In the genomic region with DNA sequence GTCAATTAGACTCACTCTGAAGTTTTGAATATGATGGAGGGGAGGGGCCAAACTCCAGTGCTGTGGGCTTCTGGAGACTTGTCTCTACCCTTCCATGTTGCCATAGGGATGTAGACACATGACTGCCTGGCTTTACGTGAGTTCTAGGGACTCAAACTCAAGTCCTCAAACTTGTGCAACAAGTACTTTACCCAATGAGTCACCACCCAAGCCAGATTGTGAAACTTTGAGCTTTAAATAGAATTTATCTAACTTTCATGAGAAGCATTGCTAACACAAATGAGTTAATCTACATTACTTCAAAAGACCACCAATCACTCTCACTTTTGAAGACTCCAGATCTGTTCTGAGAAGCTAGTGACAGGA, we compare ENCODE assay signal across 15 mouse cellular contexts. TPM values are rescaled to one million over a fixed set of nuclear protein-coding genes. Genes with fewer than 3 reads are reported as not detected.
DNase-seq lines count a peak whose midpoint lies in the region; ATAC-seq and TF ChIP-seq lines count a peak whose summit lies in the region.
"Had no signal": no experiment of that assay in that cellular context is flagged by ENCODE, and none has a peak within 500 bp of the region (broad histone marks: within the 10 kb centered on the region; RNA-seq: fewer than 3 reads in every experiment).

No protein-coding gene starts in this region.

- ATAC-seq in heart, embryonic 15.5 days (replicated peaks; ENCODE audit: insufficient number of reproducible peaks, insufficient read depth, low FRiP score, low read depth): peak; percentile 69; the same call in 1 of the 2 replicates
- ATAC-seq: forebrain, embryonic 14.5 days; hindbrain, embryonic 16.5 days had no signal

- H3K4me2 ChIP-seq in heart, embryonic 15.5 days: no peak overlapping the region
- H3K4me2 ChIP-seq: embryonic facial prominence, embryonic 12.5 days had no signal

- H3ac ChIP-seq in C2C12 (ENCODE audit: control insufficient read depth, insufficient read length, low read depth): no peak overlapping the region

- WGBS in heart, embryonic 15.5 days: 51% methylated on average over 1 of the region's 1 CpGs
- WGBS in macrophage (ENCODE audit: missing documents): 0% methylated on average over 1 of the region's 1 CpGs

- peak overlapping the region; percentile 43 for H3K27ac ChIP-seq in heart, embryonic 15.5 days
- H3K27ac ChIP-seq in macrophage: peak overlapping the region; percentile 63
- H3K27ac ChIP-seq in left cerebral cortex, adult 2 months: no peak overlapping the region
- H3K27ac ChIP-seq: embryonic facial prominence, embryonic 12.5 days; kidney, postnatal 0 days had no signal

- no peak for DNase-seq in heart, postnatal 25 days (ENCODE audit: low spot score)
- peak; percentile 20 for DNase-seq in c-Kit-positive CD71-negative TER-119-negative erythroid progenitor cells, embryonic 14.5 days (ENCODE audit: low read depth)
- no peak for DNase-seq in neural tube, embryonic 10.5 days (ENCODE audit: extremely low spot score, low spot score)
- DNase-seq in spleen, adult 18-20 months: no peak
- no peak for DNase-seq in left cerebral cortex, adult 2 months (ENCODE audit: extremely low spot score in 1 of 2, low spot score in 2 of 2)
- DNase-seq: cerebellum, postnatal 10 days; gastrocnemius, postnatal 25 days had no signal

- H3K9me3 ChIP-seq in heart, embryonic 15.5 days (replicated peaks): no peaks in the 10 kb centered on the region
- H3K9me3 ChIP-seq: embryonic facial prominence, embryonic 12.5 days; megakaryocyte, embryonic 14.5 days had no signal

- no peaks in the 10 kb centered on the region for H3K79me3 ChIP-seq in C2C12 (ENCODE audit: low read depth)

- no peaks in the 10 kb centered on the region for H3K27me3 ChIP-seq in heart, embryonic 15.5 days
- no peaks in the 10 kb centered on the region for H3K27me3 ChIP-seq in C2C12 (ENCODE audit: control insufficient read depth, insufficient read depth, insufficient read length)
- H3K27me3 ChIP-seq: embryonic facial prominence, embryonic 12.5 days; megakaryocyte, embryonic 14.5 days had no signal

- H3K4me3 ChIP-seq in heart, embryonic 15.5 days: no peak overlapping the region
- no peak overlapping the region for H3K4me3 ChIP-seq in C2C12 (ENCODE audit: insufficient read depth, poor library complexity, severe bottlenecking)
- no peak overlapping the region for H3K4me3 ChIP-seq in macrophage (ENCODE audit: inconsistent target)
- no peak overlapping the region for H3K4me3 ChIP-seq in left cerebral cortex, adult 2 months
- H3K4me3 ChIP-seq: embryonic facial prominence, embryonic 12.5 days; megakaryocyte, embryonic 14.5 days had no signal

- H3K79me2 ChIP-seq in C2C12 (ENCODE audit: control insufficient read depth, insufficient read depth) (no peaks in the 10 kb centered on the region), macrophage (ENCODE audit: inconsistent target) (peaks cover 31% of the 10 kb centered on the region)

- TF ChIP-seq CTCF in C2C12 (IDR thresholded peaks at IDR 0.05; ENCODE audit: control insufficient read depth, insufficient read depth, insufficient read length): no peak
- no peak for TF ChIP-seq CTCF in left cerebral cortex, adult 2 months (IDR thresholded peaks at IDR 0.05)

- H3K36me3 ChIP-seq in heart, embryonic 15.5 days: peaks cover 8% of the 10 kb centered on the region; the same call in 1 of the 2 replicates
- H3K36me3 ChIP-seq in C2C12 (ENCODE audit: control insufficient read depth, insufficient read depth): peaks cover 12% of the 10 kb centered on the region
- peaks cover 10% of the 10 kb centered on the region; the same call in 1 of the 2 replicates for H3K36me3 ChIP-seq in macrophage (ENCODE audit: inconsistent target)

- H3K4me1 ChIP-seq in heart, embryonic 15.5 days (replicated peaks): peaks cover 6% of the 10 kb centered on the region; the same call in 1 of the 2 replicates
- H3K4me1 ChIP-seq: embryonic facial prominence, embryonic 12.5 days had no signal

- intact Hi-C loops in heart, postnatal 25 days (cut with DNase I): no loop called here
- intact Hi-C loops in left cerebral cortex, adult 2 months (cut with DNase I): no loop called here

- H3K9ac ChIP-seq in heart, embryonic 15.5 days: no peak overlapping the region
- H3K9ac ChIP-seq: embryonic facial prominence, embryonic 12.5 days had no signal

TF ChIP-seq in C2C12, 6 proteins besides CTCF, POLR2A, EP300 and RAD21:
- TF ChIP-seq MAX (IDR thresholded peaks at IDR 0.05) (no peak), CEBPB (IDR thresholded peaks at IDR 0.05; ENCODE audit: low read depth) (peak; percentile 69)

RNA-seq across cellular contexts. Expression of a gene that starts 14.2 kb away (rescaled TPM):
- 21.6 and 26.3 TPM in 2 replicates for polyA plus RNA-seq in heart, embryonic 15.5 days (2015; fragmentation: Nextera tagmentation; extraction: Ambion mirVana)
- 10 to 100 TPM; 39.2 to 48.4 TPM for total RNA-seq in heart, postnatal 25 days (2021)
- 12.9 TPM for polyA plus RNA-seq in C2C12 (2012; fragmentation: generic; extraction: Trizol)
- 10 to 100 TPM; 10.3 to 38.4 (median 22.3) TPM for total RNA-seq in macrophage (2018; cell fraction: chromatin; rRNA removed)
- total RNA-seq in macrophage (2018; cell fraction: cytosol; rRNA removed): 10 to 100 TPM; 20.8 to 37.4 (median 29.2) TPM
- total RNA-seq in macrophage (2018; cell fraction: nucleus; rRNA removed): 10 to 100 TPM; 15.8 to 39.1 (median 27.7) TPM
- polyA plus RNA-seq in macrophage (2018): 18.4 to 29.2 TPM (median 20.7 TPM) in 3 replicates
- total RNA-seq in left cerebral cortex, adult 2 months (2021): 10 to 100 TPM; 83.7 to 84.1 TPM

RNA-seq across cellular contexts. Expression of a gene that starts 14.4 kb away (rescaled TPM):
- polyA plus RNA-seq in heart, embryonic 15.5 days (2015; fragmentation: Nextera tagmentation; extraction: Ambion mirVana): 12.1 and 12.2 TPM in 2 replicates
- 1 to 10 TPM; 5.9 to 6.2 TPM for total RNA-seq in heart, postnatal 25 days (2021)
- polyA plus RNA-seq in C2C12 (2012; fragmentation: generic; extraction: Trizol) (3.8 TPM), macrophage (2018) (2.3 to 5.9 TPM (median 4.5 TPM) in 3 replicates)
- 10 to 100 TPM in 7 of 26 experiments, 1 to 10 TPM in 19; 2.0 to 20.3 (median 6.0) TPM for total RNA-seq in macrophage (2018; cell fraction: chromatin; rRNA removed)
- 1 to 10 TPM in 25 of 26 experiments, under 1 TPM in 1; 0.48 to 8.3 (median 5.1) TPM for total RNA-seq in macrophage (2018; cell fraction: cytosol; rRNA removed)
- total RNA-seq in macrophage (2018; cell fraction: nucleus; rRNA removed): 10 to 100 TPM in 5 of 26 experiments, 1 to 10 TPM in 21; 1.4 to 15.6 (median 5.5) TPM
- 1 to 10 TPM; 4.9 to 6.5 TPM for total RNA-seq in left cerebral cortex, adult 2 months (2021)

RNA-seq across cellular contexts. Expression of a gene that starts 33.7 kb away (rescaled TPM):
- 8.6 and 12.0 TPM in 2 replicates for polyA plus RNA-seq in heart, embryonic 15.5 days (2015; fragmentation: Nextera tagmentation; extraction: Ambion mirVana)
- total RNA-seq in heart, postnatal 25 days (2021): 10 to 100 TPM; 14.5 to 16.8 TPM
- polyA plus RNA-seq in C2C12 (2012; fragmentation: generic; extraction: Trizol) (14.3 TPM), macrophage (2018) (17.9 to 25.2 TPM (median 19.3 TPM) in 3 replicates)
- 100 to 1,000 TPM; 128 to 220 (median 191) TPM for total RNA-seq in macrophage (2018; cell fraction: chromatin; rRNA removed)
- 10 to 100 TPM; 17.3 to 34.8 (median 24.0) TPM for total RNA-seq in macrophage (2018; cell fraction: cytosol; rRNA removed)
- 100 to 1,000 TPM in 4 of 26 experiments, 10 to 100 TPM in 22; 59.2 to 156 (median 87.2) TPM for total RNA-seq in macrophage (2018; cell fraction: nucleus; rRNA removed)
- 10 to 100 TPM; 55.9 to 56.3 TPM for total RNA-seq in left cerebral cortex, adult 2 months (2021)

RNA-seq across cellular contexts. Expression of a gene that starts 46.5 kb away (rescaled TPM):
- 105 and 129 TPM in 2 replicates for polyA plus RNA-seq in heart, embryonic 15.5 days (2015; fragmentation: Nextera tagmentation; extraction: Ambion mirVana)
- 10 to 100 TPM; 24.7 to 27.7 TPM for total RNA-seq in heart, postnatal 25 days (2021)
- 71.7 TPM for polyA plus RNA-seq in C2C12 (2012; fragmentation: generic; extraction: Trizol)
- total RNA-seq in macrophage (2018; cell fraction: chromatin; rRNA removed): 10 to 100 TPM; 30.3 to 78.8 (median 56.1) TPM
- 10 to 100 TPM; 52.7 to 86.6 (median 65.2) TPM for total RNA-seq in macrophage (2018; cell fraction: cytosol; rRNA removed)
- total RNA-seq in macrophage (2018; cell fraction: nucleus; rRNA removed): 10 to 100 TPM; 32.6 to 80.6 (median 48.6) TPM
- 71.8 to 86.9 TPM (median 78.6 TPM) in 3 replicates for polyA plus RNA-seq in macrophage (2018)
- total RNA-seq in left cerebral cortex, adult 2 months (2021): 10 to 100 TPM; 74.2 to 80.4 TPM

RNA-seq across cellular contexts. Expression of a gene that starts 46.6 kb away (rescaled TPM):
- 6.6 and 7.6 TPM in 2 replicates for polyA plus RNA-seq in heart, embryonic 15.5 days (2015; fragmentation: Nextera tagmentation; extraction: Ambion mirVana)
- 1 to 10 TPM; 5.2 to 5.7 TPM for total RNA-seq in heart, postnatal 25 days (2021)
- 7.4 TPM for polyA plus RNA-seq in C2C12 (2012; fragmentation: generic; extraction: Trizol)
- 10 to 100 TPM; 10.4 to 73.8 (median 46.7) TPM for total RNA-seq in macrophage (2018; cell fraction: chromatin; rRNA removed)
- total RNA-seq in macrophage (2018; cell fraction: cytosol; rRNA removed): 10 to 100 TPM in 2 of 26 experiments, 1 to 10 TPM in 24; 3.6 to 12.3 (median 7.3) TPM
- total RNA-seq in macrophage (2018; cell fraction: nucleus; rRNA removed): 10 to 100 TPM; 13.2 to 53.6 (median 30.1) TPM
- 7.1 to 9.6 TPM (median 7.2 TPM) in 3 replicates for polyA plus RNA-seq in macrophage (2018)
- 10 to 100 TPM; 11.7 TPM for total RNA-seq in left cerebral cortex, adult 2 months (2021)
